Mouse (Mus musculus) midbrain, embryonic 15.5 days (tissue): ENCODE measurements around the gene Tceal3. TPM values are rescaled to one million over a fixed set of nuclear protein-coding genes. Genes with fewer than 3 reads are reported as not detected.
"Not testable (repeated sequence)": the region's sequence is repeated elsewhere in the genome, so short reads cannot be mapped to it uniquely, and the experiment has no call there.

ENCODE experiments used
- ATAC-seq: fragments of 200-750 bp; cut with Nextera tagmentation; replicated peaks from 2 replicates; pipeline ENCODE4 v1.8.0; 2017; ENCODE audit warnings: moderate TSS enrichment
- H3K27ac ChIP-seq: fragments of 300-500 bp; sonication (generic); 2 replicates; pipeline ENCODE4 v1.5.1; 2015; ENCODE audit warnings: mild to moderate bottlenecking, inconsistent platforms
- H3K27me3 ChIP-seq: fragments of 300-500 bp; sonication (generic); replicated peaks from 2 replicates; pipeline ENCODE4 v1.6.1; 2015; ENCODE audit warnings: inconsistent platforms
- H3K36me3 ChIP-seq: fragments of 300-500 bp; sonication (generic); replicated peaks from 2 replicates; pipeline ENCODE4 v1.6.1; 2015; ENCODE audit warnings: inconsistent platforms
- H3K4me1 ChIP-seq: fragments of 300-500 bp; sonication (generic); 2 replicates; pipeline ENCODE4 v1.6.1; 2015; ENCODE audit warnings: inconsistent platforms
- H3K4me2 ChIP-seq: fragments of 300-500 bp; sonication (generic); 2 replicates; pipeline ENCODE4 v1.6.1; 2015; ENCODE audit warnings: inconsistent platforms, mild to moderate bottlenecking, moderate library complexity
- H3K4me3 ChIP-seq: fragments of 300-500 bp; sonication (generic); 2 replicates; pipeline ENCODE4 v1.5.1; 2015; ENCODE audit warnings: mild to moderate bottlenecking, inconsistent platforms
- H3K9ac ChIP-seq: fragments of 300-500 bp; sonication (generic); 2 replicates; pipeline ENCODE4 v1.6.1; 2015; ENCODE audit warnings: mild to moderate bottlenecking, inconsistent platforms
- H3K9me3 ChIP-seq: fragments of 300-500 bp; sonication (generic); 2 replicates; pipeline ENCODE4 v1.6.1; 2016; ENCODE audit warnings: inconsistent platforms
- WGBS: fragments of 180-500 bp; shearing (Covaris S2); methylation state at CpG from one replicate; pipeline ENCODE4 v1.1.7; 2015; ENCODE audit warnings: mixed read lengths; 5-methylcytosine and 5-hydroxymethylcytosine counted together
- polyA plus RNA-seq: library from polyadenylated mRNA; unstranded; fragments of >200 nt; fragmentation: Nextera tagmentation; extraction: Ambion mirVana; gene quantifications from 2 replicates; pipeline ENCODE4 v1.2.1, GENCODE M21; 2015

Gene Tceal3
- polyA plus RNA-seq, 1 experiment from 2014 or later, result 91.5 TPM

- Histone ChIP-seq H3K4me1 (no peaks in the 10 kb centered on the region), H3K4me3 (no peak overlapping the region), H3K27me3 (no peaks in the 10 kb centered on the region), H3K27ac (0 out of 2 replicates have a peak overlapping the region, but pooled peaks have one; percentile 20), H3K36me3 (no peaks in the 10 kb centered on the region), H3K4me2 (no peak overlapping the region), H3K9ac (no peak overlapping the region), H3K9me3 (no peaks in the 10 kb centered on the region)
- ATAC-seq, result peak; percentile 86
- WGBS, result 32% methylated on average over 5 of the region's 6 CpGs
These were observed 49.1 kb downstream of the Tceal3 start for GRCm38 (mm10) chrX:136639754-136640153.

GRCm38 (mm10) chrX:136645857-136646256, 55.2 kb downstream of the Tceal3 start:
- H3K4me3 ChIP-seq, H3K4me2 ChIP-seq, H3K4me1 ChIP-seq, H3K27ac ChIP-seq, ATAC-seq, H3K27me3 ChIP-seq, H3K36me3 ChIP-seq, H3K9ac ChIP-seq, H3K9me3 ChIP-seq: not testable (repeated sequence)
- WGBS, result 55% methylated on average over 3 of the region's 3 CpGs

- peak overlapping the region; percentile 82 for H3K27ac ChIP-seq
- H3K27me3 ChIP-seq, result no peaks in the 10 kb centered on the region
- H3K4me1 ChIP-seq, result no peaks in the 10 kb centered on the region
- WGBS, result 38% methylated on average over 15 of the region's 20 CpGs
- H3K9me3 ChIP-seq, result no peaks in the 10 kb centered on the region
- peak overlapping the region; percentile 65 for H3K9ac ChIP-seq
- H3K36me3 ChIP-seq, result no peaks in the 10 kb centered on the region
- peak overlapping the region; percentile 54 for H3K4me2 ChIP-seq
- H3K4me3 ChIP-seq, result peak overlapping the region; percentile 56
- ATAC-seq, result peak; percentile 93
These were observed 75.7 kb downstream of the Tceal3 start for GRCm38 (mm10) chrX:136666281-136666706.

- not testable (repeated sequence) for H3K27me3 ChIP-seq, H3K36me3 ChIP-seq, H3K9me3 ChIP-seq, H3K4me1 ChIP-seq
- Histone ChIP-seq H3K4me3 (peak overlapping the region; percentile 56), H3K4me2 (peak overlapping the region; percentile 54), H3K9ac (peak overlapping the region; percentile 65), H3K27ac (peak overlapping the region; percentile 82)
- WGBS, result 29% methylated on average over 24 of the region's 24 CpGs
- ATAC-seq, result peak; percentile 83
These were observed 76.3 kb downstream of the Tceal3 start for GRCm38 (mm10) chrX:136666762-136667464.

- no peaks in the 10 kb centered on the region for H3K9me3 ChIP-seq
- no peak for ATAC-seq
- 46% methylated on average over 2 of the region's 2 CpGs for WGBS
These were observed 78.2 kb downstream of the Tceal3 start for GRCm38 (mm10) chrX:136668794-136669193.

GRCm38 (mm10) chrX:136680989-136681388, 90.3 kb downstream of the Tceal3 start:
- no peaks in the 10 kb centered on the region for H3K36me3 ChIP-seq
- H3K9ac ChIP-seq, result no peak overlapping the region
- H3K27ac ChIP-seq, result no peak overlapping the region
- WGBS, result 79% methylated on average over 3 of the region's 3 CpGs
- no peaks in the 10 kb centered on the region for H3K9me3 ChIP-seq
- no peak overlapping the region for H3K4me2 ChIP-seq
- no peak overlapping the region for H3K4me3 ChIP-seq
- no peaks in the 10 kb centered on the region for H3K4me1 ChIP-seq
- H3K27me3 ChIP-seq, result no peaks in the 10 kb centered on the region
- ATAC-seq, result no peak

More at GRCm38 (mm10) chrX:136668794-136669193, 78.2 kb downstream of the Tceal3 start:
- H3K4me1 ChIP-seq, result no peaks in the 10 kb centered on the region
- no peak overlapping the region for H3K9ac ChIP-seq
- H3K27me3 ChIP-seq, result no peaks in the 10 kb centered on the region
- no peak overlapping the region for H3K4me3 ChIP-seq
- H3K36me3 ChIP-seq, result no peaks in the 10 kb centered on the region
- H3K27ac ChIP-seq, result no peak overlapping the region
- no peak overlapping the region for H3K4me2 ChIP-seq

- WGBS, result 31% methylated on average over 3 of the region's 3 CpGs
- peak; percentile 95 for ATAC-seq
These were observed 101.1 kb downstream of the Tceal3 start for GRCm38 (mm10) chrX:136691606-136692293.

GRCm38 (mm10) chrX:136692294-136692675, 101.6 kb downstream of the Tceal3 start:
- 52% methylated on average over 4 of the region's 4 CpGs for WGBS
- Histone ChIP-seq H3K9me3 (no peaks in the 10 kb centered on the region), H3K9ac (no peak overlapping the region), H3K27ac (peak overlapping the region; percentile 71), H3K4me2 (no peak overlapping the region), H3K4me1 (0 out of 2 replicates have a peak, but pooled peaks cover 4% of the 10 kb centered on the region), H3K27me3 (no peaks in the 10 kb centered on the region), H3K4me3 (no peak overlapping the region), H3K36me3 (no peaks in the 10 kb centered on the region)
- ATAC-seq, result peak; percentile 58

More at GRCm38 (mm10) chrX:136691606-136692293, 101.1 kb downstream of the Tceal3 start:
- H3K9ac ChIP-seq, H3K36me3 ChIP-seq, H3K27me3 ChIP-seq, H3K4me1 ChIP-seq, H3K9me3 ChIP-seq, H3K4me3 ChIP-seq, H3K4me2 ChIP-seq: not testable (repeated sequence)
- peak overlapping the region; percentile 75 for H3K27ac ChIP-seq

GRCm38 (mm10) chrX:136693196-136693595, 102.6 kb downstream of the Tceal3 start:
- ATAC-seq, result peak; percentile 44; the same call in 1 of the 2 replicates
- H3K4me3 ChIP-seq, result no peak overlapping the region

GRCm38 (mm10) chrX:136707446-136708167, 117.0 kb downstream of the Tceal3 start, which contains the start of gene Tceal1:
Gene Tceal1, plus strand, starts transcription at chrX:136707982.
- Histone ChIP-seq H3K9ac (peak within 1 kb of the TSS; percentile 57), H3K9me3 (no peaks in the 10 kb centered on the region), H3K27me3 (no peaks in the 10 kb centered on the region), H3K4me1 (0 out of 2 replicates have a peak, but pooled peaks cover 5% of the 10 kb centered on the region), H3K4me2 (peak within 1 kb of the TSS; percentile 60), H3K27ac (peak within 1 kb of the TSS; percentile 92), H3K4me3 (peak within 1 kb of the TSS; percentile 49), H3K36me3 (no peaks in the 10 kb centered on the region)
- ATAC-seq, result peak; percentile 98
- 34% methylated on average over 15 of the region's 15 CpGs for WGBS

More at GRCm38 (mm10) chrX:136693196-136693595, 102.6 kb downstream of the Tceal3 start:
- Histone ChIP-seq H3K36me3 (no peaks in the 10 kb centered on the region), H3K9me3 (no peaks in the 10 kb centered on the region), H3K9ac (no peak overlapping the region), H3K4me1 (0 out of 2 replicates have a peak, but pooled peaks cover 4% of the 10 kb centered on the region), H3K27ac (peak overlapping the region; percentile 25; the same call in 1 of the 2 replicates), H3K27me3 (no peaks in the 10 kb centered on the region), H3K4me2 (no peak overlapping the region)
- WGBS, result 82% methylated on average over 5 of the region's 5 CpGs

GRCm38 (mm10) chrX:136708168-136708681, 117.6 kb downstream of the Tceal3 start:
- 0 out of 2 replicates have a peak, but pooled peaks cover 5% of the 10 kb centered on the region for H3K4me1 ChIP-seq
- H3K9ac ChIP-seq, result peak overlapping the region; percentile 57
- 24% methylated on average over 18 of the region's 18 CpGs for WGBS
- H3K4me3 ChIP-seq, result peak overlapping the region; percentile 49
- H3K27ac ChIP-seq, result peak overlapping the region; percentile 92
- H3K4me2 ChIP-seq, result peak overlapping the region; percentile 60
- no peaks in the 10 kb centered on the region for H3K36me3 ChIP-seq
- peak; percentile 91 for ATAC-seq
- no peaks in the 10 kb centered on the region for H3K9me3 ChIP-seq
- H3K27me3 ChIP-seq, result no peaks in the 10 kb centered on the region
